Comparison of ENCODE assay signal across 21 mouse cellular contexts in the genomic region with DNA sequence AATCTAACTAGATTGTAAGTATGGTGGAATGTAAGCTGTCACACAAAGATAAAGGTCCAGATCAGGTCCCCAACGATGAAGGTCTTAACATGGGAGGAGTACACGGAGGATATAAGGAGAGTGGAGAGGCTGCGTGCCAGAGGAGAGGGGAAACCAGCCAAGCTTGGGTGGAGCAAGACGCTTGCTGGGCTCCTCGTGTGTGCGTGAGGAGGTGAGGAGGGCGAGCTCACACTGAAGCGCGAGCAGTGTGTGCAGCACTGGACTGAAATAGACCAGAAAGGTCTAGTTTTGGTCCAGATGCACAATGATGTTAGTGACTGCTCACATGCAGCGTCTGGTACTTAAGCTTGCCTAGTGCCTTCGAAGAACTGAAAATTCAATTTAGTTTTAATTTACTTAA. TPM values are rescaled to one million over a fixed set of nuclear protein-coding genes. Genes with fewer than 3 reads are reported as not detected.
A peak's percentile ranks its signal among the peaks of the same experiment; 100 is the strongest.
DNase-seq lines count a peak whose midpoint lies in the region; ATAC-seq and TF ChIP-seq lines count a peak whose summit lies in the region.
"Had no signal": no experiment of that assay in that cellular context is flagged by ENCODE, and none has a peak within 500 bp of the region (broad histone marks: within the 10 kb centered on the region; RNA-seq: fewer than 3 reads in every experiment).

No protein-coding gene starts in this region.

- 61% methylated on average over 11 of the region's 11 CpGs for WGBS in kidney, postnatal 0 days
- 90% methylated on average over 11 of the region's 11 CpGs for WGBS in limb, embryonic 10.5 days
- 62% methylated on average over 11 of the region's 11 CpGs for WGBS in stomach, postnatal 0 days

- no peak for TF ChIP-seq CTCF in kidney, postnatal 0 days (IDR thresholded peaks at IDR 0.05; ENCODE audit: low read depth)
- no peak for TF ChIP-seq CTCF in stomach, postnatal 0 days (IDR thresholded peaks at IDR 0.05; ENCODE audit: low read depth)

- TF ChIP-seq EP300 in stomach, postnatal 0 days (optimal IDR thresholded peaks at IDR 0.05) = no peak

- no peaks in the 10 kb centered on the region for H3K9me3 ChIP-seq in kidney, postnatal 0 days (replicated peaks; ENCODE audit: low read length)
- H3K9me3 ChIP-seq in limb, embryonic 10.5 days (replicated peaks) = no peaks in the 10 kb centered on the region
- no peaks in the 10 kb centered on the region for H3K9me3 ChIP-seq in stomach, postnatal 0 days (ENCODE audit: control insufficient read depth, low read length)
- H3K9me3 ChIP-seq: embryonic facial prominence, embryonic 15.5 days; heart, embryonic 12.5 days; hindbrain, embryonic 12.5 days had no signal

- H3K4me1 ChIP-seq in kidney, postnatal 0 days (replicated peaks; ENCODE audit: insufficient read depth, low read length) = no peaks in the 10 kb centered on the region
- no peaks in the 10 kb centered on the region for H3K4me1 ChIP-seq in limb, embryonic 10.5 days
- H3K4me1 ChIP-seq in stomach, postnatal 0 days (replicated peaks; ENCODE audit: control insufficient read depth, insufficient read depth) = no peaks in the 10 kb centered on the region
- H3K4me1 ChIP-seq: embryonic facial prominence, embryonic 15.5 days; hindbrain, embryonic 12.5 days had no signal

- no peak overlapping the region for H3K9ac ChIP-seq in kidney, postnatal 0 days (ENCODE audit: low read depth, low read length)
- no peak overlapping the region for H3K9ac ChIP-seq in stomach, postnatal 0 days (ENCODE audit: low read length)
- H3K9ac ChIP-seq: embryonic facial prominence, embryonic 15.5 days; heart, embryonic 12.5 days; hindbrain, embryonic 12.5 days had no signal

- H3K4me2 ChIP-seq in kidney, postnatal 0 days (ENCODE audit: low read length) = no peak overlapping the region
- no peak overlapping the region for H3K4me2 ChIP-seq in stomach, postnatal 0 days (replicated peaks; ENCODE audit: low read depth)
- H3K4me2 ChIP-seq: embryonic facial prominence, embryonic 15.5 days; heart, embryonic 12.5 days; hindbrain, embryonic 12.5 days had no signal

- no peak for DNase-seq in kidney, postnatal 0 days (ENCODE audit: low spot score)
- DNase-seq in kidney, adult 18-20 months = no peak
- DNase-seq in testis, postnatal 10 days (ENCODE audit: low spot score) = peak; percentile 46
- no peak for DNase-seq in testis, postnatal 14 days (ENCODE audit: low spot score)
- peak; percentile 22 for DNase-seq in limb, embryonic 10.5 days (ENCODE audit: low spot score)
- DNase-seq in stomach, postnatal 0 days (ENCODE audit: low spot score) = no peak
- no peak for DNase-seq in c-Kit-positive CD71-positive TER-119-positive erythroid progenitor cells, embryonic 14.5 days (ENCODE audit: low spot score)
- DNase-seq in gastrocnemius, postnatal 36 days = no peak
- DNase-seq: adrenal gland, adult 8-10 months; adrenal gland, postnatal 36 days; cerebellum, adult 11-12 months; cerebellum, adult 9-10 months; cerebellum, postnatal 36 days; embryo, embryonic 11 days; gastrocnemius, postnatal 10 days had no signal

- ATAC-seq in kidney, postnatal 0 days (replicated peaks; ENCODE audit: low FRiP score, low read depth) = 0 out of 2 replicates have a peak, but pooled peaks have one; percentile 5
- peak; percentile 40; the same call in 1 of the 2 replicates for ATAC-seq in stomach, postnatal 0 days (ENCODE audit: low FRiP score, low TSS enrichment)
- ATAC-seq: forebrain, embryonic 16.5 days; hindbrain, postnatal 0 days had no signal

- peaks cover 6% of the 10 kb centered on the region; the same call in 1 of the 2 replicates for H3K36me3 ChIP-seq in kidney, postnatal 0 days (ENCODE audit: insufficient read depth, low read length)
- H3K36me3 ChIP-seq in limb, embryonic 10.5 days = peaks cover 29% of the 10 kb centered on the region
- H3K36me3 ChIP-seq in stomach, postnatal 0 days (ENCODE audit: control insufficient read depth, insufficient read depth, low read length) = peaks cover 5% of the 10 kb centered on the region; the same call in 1 of the 2 replicates

- intact Hi-C loops in gastrocnemius, postnatal 36 days (cut with DNase I) = no loop called here

- no peaks in the 10 kb centered on the region for H3K27me3 ChIP-seq in kidney, postnatal 0 days (ENCODE audit: insufficient read depth, low read length)
- H3K27me3 ChIP-seq in limb, embryonic 10.5 days (ENCODE audit: low read depth, poor library complexity, severe bottlenecking) = no peaks in the 10 kb centered on the region
- no peaks in the 10 kb centered on the region for H3K27me3 ChIP-seq in stomach, postnatal 0 days (ENCODE audit: control insufficient read depth, insufficient read depth, low read length)
- H3K27me3 ChIP-seq: embryonic facial prominence, embryonic 15.5 days; heart, embryonic 12.5 days; hindbrain, embryonic 12.5 days had no signal

- no peak overlapping the region for H3K4me3 ChIP-seq in kidney, postnatal 0 days (replicated peaks; ENCODE audit: low read depth, low read length)
- H3K4me3 ChIP-seq in limb, embryonic 10.5 days = no peak overlapping the region
- no peak overlapping the region for H3K4me3 ChIP-seq in stomach, postnatal 0 days (ENCODE audit: low read depth, low read length)
- H3K4me3 ChIP-seq: embryonic facial prominence, embryonic 15.5 days; erythroblast, embryonic 14.5 days; heart, embryonic 12.5 days; hindbrain, embryonic 12.5 days had no signal

- no peak overlapping the region for H3K27ac ChIP-seq in kidney, postnatal 0 days
- no peak overlapping the region for H3K27ac ChIP-seq in limb, embryonic 10.5 days
- H3K27ac ChIP-seq in stomach, postnatal 0 days (replicated peaks) = no peak overlapping the region
- H3K27ac ChIP-seq: embryonic facial prominence, embryonic 15.5 days; hindbrain, embryonic 12.5 days; hindbrain, postnatal 0 days had no signal

RNA-seq across cellular contexts. Expression of gene Msrb3, which starts 21.7 kb away (rescaled TPM):
- 9.9 and 13.2 TPM in 2 replicates for polyA plus RNA-seq in kidney, postnatal 0 days (2015; fragmentation: Nextera tagmentation; extraction: Ambion mirVana)
- 5.4 and 7.2 TPM in 2 replicates for polyA plus RNA-seq in limb, embryonic 10.5 days (2016; fragmentation: Nextera tagmentation; extraction: Ambion mirVana)
- polyA plus RNA-seq in stomach, postnatal 0 days (2015; fragmentation: Nextera tagmentation; extraction: Ambion mirVana) = 19.5 and 23.2 TPM in 2 replicates
- 100 to 1,000 TPM; 109 to 115 TPM for total RNA-seq in gastrocnemius, postnatal 36 days (2021)
- polyA plus RNA-seq: erythroblast, embryonic 14.5 days had no signal

RNA-seq across cellular contexts. Expression of gene Lemd3, which starts 58.5 kb away (rescaled TPM):
- polyA plus RNA-seq in kidney, postnatal 0 days (2015; fragmentation: Nextera tagmentation; extraction: Ambion mirVana) = 3.4 and 4.0 TPM in 2 replicates
- polyA plus RNA-seq in limb, embryonic 10.5 days (2016; fragmentation: Nextera tagmentation; extraction: Ambion mirVana) = 2.5 and 3.5 TPM in 2 replicates
- polyA plus RNA-seq in stomach, postnatal 0 days (2015; fragmentation: Nextera tagmentation; extraction: Ambion mirVana) = 1.7 TPM in 2 replicates
- 10 to 100 TPM in 1 of 2 experiments, 1 to 10 TPM in 1; 8.7 to 10.0 TPM for total RNA-seq in gastrocnemius, postnatal 36 days (2021)

Comparison
In these comparisons a context has a peak if more than half of its experiments do, and no peak if none do; other contexts are left out.
1. DNase-seq: peak in testis, postnatal 10 days (single experiment) and limb, embryonic 10.5 days (single experiment); none in kidney, postnatal 0 days (single experiment), kidney, adult 18-20 months (single experiment), testis, postnatal 14 days (single experiment), stomach, postnatal 0 days (single experiment), c-Kit-positive CD71-positive TER-119-positive erythroid progenitor cells, embryonic 14.5 days (single experiment) and gastrocnemius, postnatal 36 days (0 of 2).